Mouse (Mus musculus) embryonic facial prominence, embryonic 13.5 days (tissue): ENCODE data around the gene Sergef. TPM values are rescaled to one million over a fixed set of nuclear protein-coding genes. Genes with fewer than 3 reads are reported as not detected.
A peak's percentile ranks its signal among the peaks of the same experiment; 100 is the strongest.
"Not testable (repeated sequence)": the region's sequence is repeated elsewhere in the genome, so short reads cannot be mapped to it uniquely, and the experiment has no call there.

Source experiments
- ATAC-seq: fragments of 200-750 bp; cut with Nextera tagmentation; 2 replicates; pipeline ENCODE4 v1.8.0; 2017; ENCODE audit warnings: low read depth; ENCODE audit not compliant: insufficient number of reproducible peaks, insufficient read depth, low FRiP score, low TSS enrichment
- H3K27ac ChIP-seq: fragments of 300-500 bp; sonication (generic); 2 replicates; pipeline ENCODE4 v1.5.1; 2015; ENCODE audit warnings: moderate library complexity, mild to moderate bottlenecking, inconsistent platforms
- H3K27me3 ChIP-seq: fragments of 300-500 bp; sonication (generic); 2 replicates; pipeline ENCODE4 v1.6.1; 2015; ENCODE audit warnings: mild to moderate bottlenecking, inconsistent platforms
- H3K36me3 ChIP-seq: fragments of 300-500 bp; sonication (generic); 2 replicates; pipeline ENCODE4 v1.6.1; 2015; ENCODE audit warnings: mild to moderate bottlenecking, inconsistent platforms
- H3K4me1 ChIP-seq: fragments of 300-500 bp; sonication (generic); 2 replicates; pipeline ENCODE4 v1.6.1; 2015; ENCODE audit warnings: inconsistent platforms
- H3K4me2 ChIP-seq: fragments of 300-500 bp; sonication (generic); 2 replicates; pipeline ENCODE4 v1.6.1; 2015; ENCODE audit warnings: moderate library complexity, mild to moderate bottlenecking, inconsistent platforms
- H3K4me3 ChIP-seq: fragments of 300-500 bp; sonication (generic); 2 replicates; pipeline ENCODE4 v1.5.1; 2015; ENCODE audit warnings: mild to moderate bottlenecking, inconsistent platforms
- H3K9ac ChIP-seq: fragments of 300-500 bp; sonication (generic); 2 replicates; pipeline ENCODE4 v1.6.1; 2015; ENCODE audit warnings: mild to moderate bottlenecking, inconsistent platforms
- H3K9me3 ChIP-seq: fragments of 300-500 bp; sonication (generic); 2 replicates; pipeline ENCODE4 v1.6.1; 2016; ENCODE audit warnings: inconsistent platforms
- WGBS: fragments of 180-500 bp; shearing (Covaris S2); methylation state at CpG from one replicate; pipeline ENCODE4 v1.1.7; 2015; ENCODE audit warnings: mixed read lengths; 5-methylcytosine and 5-hydroxymethylcytosine counted together
- polyA plus RNA-seq: library from polyadenylated mRNA; unstranded; fragments of >200 nt; fragmentation: Nextera tagmentation; extraction: Ambion mirVana; gene quantifications from 2 replicates; pipeline ENCODE4 v1.2.1, GENCODE M21; 2015

The Sergef gene
- 15.4 and 17.1 TPM in 2 replicates for polyA plus RNA-seq

GRCm38 (mm10) chr7:46639692-46640031 lies at the start of gene Sergef:
Sergef (minus strand) TSS chr7:46639807.
- peak; percentile 85 for ATAC-seq
- H3K27me3 ChIP-seq: peaks cover 9% of the 10 kb centered on the region
- peak within 1 kb of the TSS; percentile 53; the same call in 1 of the 2 replicates for H3K27ac ChIP-seq
- WGBS: 0% methylated on average over 30 of the region's 30 CpGs
- peak within 1 kb of the TSS; percentile 72 for H3K9ac ChIP-seq
- no peaks in the 10 kb centered on the region for H3K9me3 ChIP-seq
- peak within 1 kb of the TSS; percentile 88 for H3K4me2 ChIP-seq
- peaks cover 13% of the 10 kb centered on the region for H3K4me1 ChIP-seq
- H3K4me3 ChIP-seq: peak within 1 kb of the TSS; percentile 53
- H3K36me3 ChIP-seq: peaks cover 1% of the 10 kb centered on the region; the same call in 1 of the 2 replicates

GRCm38 (mm10) chr7:46686827-46687226 lies 47.2 kb upstream of the Sergef start:
- Histone ChIP-seq H3K27me3 (no peaks in the 10 kb centered on the region), H3K4me3 (no peak overlapping the region), H3K4me1 (no peaks in the 10 kb centered on the region), H3K4me2 (no peak overlapping the region), H3K9me3 (no peaks in the 10 kb centered on the region), H3K27ac (no peak overlapping the region), H3K9ac (no peak overlapping the region), H3K36me3 (peaks cover 43% of the 10 kb centered on the region)
- 85% methylated on average over 5 of the region's 5 CpGs for WGBS
- ATAC-seq: no peak

GRCm38 (mm10) chr7:46680732-46681131 lies 41.1 kb upstream of the Sergef start:
- no peak overlapping the region for H3K4me2 ChIP-seq
- no peaks in the 10 kb centered on the region for H3K27me3 ChIP-seq
- H3K4me3 ChIP-seq: no peak overlapping the region
- H3K9me3 ChIP-seq: no peaks in the 10 kb centered on the region
- no peak overlapping the region for H3K9ac ChIP-seq
- H3K27ac ChIP-seq: no peak overlapping the region
- no peaks in the 10 kb centered on the region for H3K4me1 ChIP-seq
- no peaks in the 10 kb centered on the region for H3K36me3 ChIP-seq
- ATAC-seq: no peak

- not testable (repeated sequence) for H3K27ac ChIP-seq, H3K4me3 ChIP-seq
- WGBS: 76% methylated on average over 7 of the region's 7 CpGs
These were observed 39.4 kb upstream of the Sergef start for GRCm38 (mm10) chr7:46679044-46679443.

GRCm38 (mm10) chr7:46678417-46678816 lies 38.8 kb upstream of the Sergef start:
- no peaks in the 10 kb centered on the region for H3K36me3 ChIP-seq
- WGBS: 88% methylated on average over 3 of the region's 3 CpGs
- ATAC-seq: no peak
- no peaks in the 10 kb centered on the region for H3K9me3 ChIP-seq
- no peak overlapping the region for H3K9ac ChIP-seq
- no peaks in the 10 kb centered on the region for H3K4me1 ChIP-seq
- no peak overlapping the region for H3K4me2 ChIP-seq
- no peak overlapping the region for H3K27ac ChIP-seq
- no peak overlapping the region for H3K4me3 ChIP-seq
- no peaks in the 10 kb centered on the region for H3K27me3 ChIP-seq

More at GRCm38 (mm10) chr7:46679044-46679443, 39.4 kb upstream of the Sergef start:
- H3K4me1 ChIP-seq, H3K36me3 ChIP-seq, H3K9ac ChIP-seq, H3K4me2 ChIP-seq, ATAC-seq, H3K27me3 ChIP-seq, H3K9me3 ChIP-seq: not testable (repeated sequence)

GRCm38 (mm10) chr7:46676808-46677360 lies 37.3 kb upstream of the Sergef start:
- WGBS: 64% methylated on average over 5 of the region's 5 CpGs
- H3K9ac ChIP-seq: no peak overlapping the region
- ATAC-seq: no peak

GRCm38 (mm10) chr7:46675886-46676285 lies 36.3 kb upstream of the Sergef start:
- Histone ChIP-seq H3K36me3 (no peaks in the 10 kb centered on the region), H3K9ac (no peak overlapping the region), H3K27ac (no peak overlapping the region), H3K4me3 (no peak overlapping the region), H3K4me1 (peaks cover 8% of the 10 kb centered on the region), H3K9me3 (no peaks in the 10 kb centered on the region), H3K27me3 (no peaks in the 10 kb centered on the region), H3K4me2 (no peak overlapping the region)
- WGBS: 79% methylated on average over 8 of the region's 8 CpGs
- no peak for ATAC-seq

More at GRCm38 (mm10) chr7:46676808-46677360, 37.3 kb upstream of the Sergef start:
- H3K27me3 ChIP-seq: no peaks in the 10 kb centered on the region
- H3K9me3 ChIP-seq: no peaks in the 10 kb centered on the region
- no peaks in the 10 kb centered on the region for H3K36me3 ChIP-seq
- no peak overlapping the region for H3K4me2 ChIP-seq
- peaks cover 5% of the 10 kb centered on the region for H3K4me1 ChIP-seq
- H3K4me3 ChIP-seq: no peak overlapping the region
- no peak overlapping the region for H3K27ac ChIP-seq

GRCm38 (mm10) chr7:46675061-46675460 lies 35.5 kb upstream of the Sergef start:
- no peak overlapping the region for H3K27ac ChIP-seq
- H3K9ac ChIP-seq: no peak overlapping the region
- peaks cover 8% of the 10 kb centered on the region for H3K4me1 ChIP-seq
- H3K4me3 ChIP-seq: no peak overlapping the region
- no peak overlapping the region for H3K4me2 ChIP-seq
- WGBS: 88% methylated on average over 7 of the region's 7 CpGs
- ATAC-seq: no peak
- no peaks in the 10 kb centered on the region for H3K27me3 ChIP-seq
- H3K9me3 ChIP-seq: no peaks in the 10 kb centered on the region
- H3K36me3 ChIP-seq: no peaks in the 10 kb centered on the region

GRCm38 (mm10) chr7:46672160-46672672 lies 32.6 kb upstream of the Sergef start, which contains the start of gene Tph1:
Tph1 (minus strand) TSS chr7:46672537.
- Histone ChIP-seq H3K36me3 (no peaks in the 10 kb centered on the region), H3K9me3 (no peaks in the 10 kb centered on the region), H3K9ac (no peak within 1 kb of the TSS), H3K4me2 (no peak within 1 kb of the TSS), H3K27me3 (peaks cover 3% of the 10 kb centered on the region; the same call in 1 of the 2 replicates), H3K27ac (no peak within 1 kb of the TSS), H3K4me3 (no peak within 1 kb of the TSS), H3K4me1 (peaks cover 10% of the 10 kb centered on the region)
- 31% methylated on average over 10 of the region's 10 CpGs for WGBS
- ATAC-seq: no peak

- Histone ChIP-seq H3K27ac (no peak overlapping the region), H3K4me1 (peaks cover 10% of the 10 kb centered on the region), H3K4me2 (peak overlapping the region; percentile 49), H3K27me3 (peaks cover 27% of the 10 kb centered on the region), H3K9ac (peak overlapping the region; percentile 27; the same call in 1 of the 2 replicates), H3K9me3 (no peaks in the 10 kb centered on the region), H3K36me3 (no peaks in the 10 kb centered on the region), H3K4me3 (peak overlapping the region; percentile 9; the same call in 1 of the 2 replicates)
- no peak for ATAC-seq
- WGBS: under 1% methylated on average over 21 of the region's 21 CpGs
These were observed 27.6 kb upstream of the Sergef start for GRCm38 (mm10) chr7:46667256-46667655.

- H3K4me2 ChIP-seq: no peak overlapping the region
- peaks cover 4% of the 10 kb centered on the region; the same call in 1 of the 2 replicates for H3K4me1 ChIP-seq
- no peak overlapping the region for H3K9ac ChIP-seq
- H3K4me3 ChIP-seq: no peak overlapping the region
- H3K27me3 ChIP-seq: peaks cover 30% of the 10 kb centered on the region
- H3K9me3 ChIP-seq: no peaks in the 10 kb centered on the region
- H3K36me3 ChIP-seq: no peaks in the 10 kb centered on the region
- H3K27ac ChIP-seq: no peak overlapping the region
- WGBS: 36% methylated on average over 9 of the region's 9 CpGs
- no peak for ATAC-seq
These were observed 25.6 kb upstream of the Sergef start for GRCm38 (mm10) chr7:46665236-46665635.

- no peaks in the 10 kb centered on the region for H3K4me1 ChIP-seq
- no peak overlapping the region for H3K9ac ChIP-seq
- no peaks in the 10 kb centered on the region for H3K36me3 ChIP-seq
- 44% methylated on average over 18 of the region's 18 CpGs for WGBS
- ATAC-seq: no peak
- H3K4me2 ChIP-seq: no peak overlapping the region
- no peak overlapping the region for H3K4me3 ChIP-seq
- peaks cover 23% of the 10 kb centered on the region for H3K27me3 ChIP-seq
- H3K9me3 ChIP-seq: no peaks in the 10 kb centered on the region
- no peak overlapping the region for H3K27ac ChIP-seq
These were observed 22.0 kb upstream of the Sergef start for GRCm38 (mm10) chr7:46661591-46662090.
